Mouse (Mus musculus): ENCODE measurements around the gene Gm21852. TPM values are rescaled to one million over a fixed set of nuclear protein-coding genes. Genes with fewer than 3 reads are reported as not detected.
"Not testable (repeated sequence)": the region's sequence is repeated elsewhere in the genome, so short reads cannot be mapped to it uniquely, and the experiment has no call there.

The Gm21852 gene
- not detected in 2 replicates for polyA plus RNA-seq (2015; fragmentation: Nextera tagmentation; extraction: Ambion mirVana)

DNA sequence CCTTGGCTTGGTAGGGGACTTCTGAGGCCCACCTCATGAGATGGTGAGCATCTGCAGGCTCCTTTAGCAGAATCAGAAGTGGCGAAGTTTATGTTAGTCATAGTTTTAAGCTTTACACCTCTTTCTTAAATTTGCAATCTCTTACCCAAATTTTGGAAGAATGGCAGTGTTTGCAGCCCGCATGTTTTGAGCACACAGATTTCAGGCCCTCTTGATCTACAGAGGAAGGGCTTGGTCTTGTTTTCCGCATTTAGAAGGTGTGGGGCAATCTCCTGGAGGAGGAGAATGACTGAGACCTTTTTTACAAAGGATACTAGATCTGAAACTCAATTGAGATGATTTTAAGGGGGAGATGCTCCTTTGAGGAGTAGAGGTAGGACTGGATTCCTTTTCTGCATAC lies at the start of gene Gm21852:
Gene Gm21852 (minus strand): TSS at position 101 of the 400 bp plus-strand sequence.
- H3K4me2 ChIP-seq (replicated peaks); H3K27ac ChIP-seq; H3K9ac ChIP-seq; H3K4me1 ChIP-seq; H3K27me3 ChIP-seq; H3K9me3 ChIP-seq; ATAC-seq (ENCODE audit: low FRiP score, low read depth); H3K36me3 ChIP-seq; H3K4me3 ChIP-seq: not testable (repeated sequence)
- WGBS = no CpG with 5 or more reads among the region's 3 CpGs

Small RNA genes lying within 50 kb of the gene (microRNA-seq; reads per million reads assigned to microRNA genes)
- gene Gm27466 = not detected
- gene Gm28018 = not detected

Other genes starting within 250 kb of the Gm21852 start
- not detected in 2 replicates for gene Gm21797, start 123.8 kb upstream of the Gm21852 start, polyA plus RNA-seq (2015; fragmentation: Nextera tagmentation; extraction: Ambion mirVana)
- gene Gm20795, start 152.9 kb upstream of the Gm21852 start, polyA plus RNA-seq (2015; fragmentation: Nextera tagmentation; extraction: Ambion mirVana) = not detected in 2 replicates

Measured in limb, embryonic 13.5 days (tissue).